Mouse (Mus musculus): Measurements from ENCODE around the gene D630003M21Rik.

D630003M21Rik gene

DNA sequence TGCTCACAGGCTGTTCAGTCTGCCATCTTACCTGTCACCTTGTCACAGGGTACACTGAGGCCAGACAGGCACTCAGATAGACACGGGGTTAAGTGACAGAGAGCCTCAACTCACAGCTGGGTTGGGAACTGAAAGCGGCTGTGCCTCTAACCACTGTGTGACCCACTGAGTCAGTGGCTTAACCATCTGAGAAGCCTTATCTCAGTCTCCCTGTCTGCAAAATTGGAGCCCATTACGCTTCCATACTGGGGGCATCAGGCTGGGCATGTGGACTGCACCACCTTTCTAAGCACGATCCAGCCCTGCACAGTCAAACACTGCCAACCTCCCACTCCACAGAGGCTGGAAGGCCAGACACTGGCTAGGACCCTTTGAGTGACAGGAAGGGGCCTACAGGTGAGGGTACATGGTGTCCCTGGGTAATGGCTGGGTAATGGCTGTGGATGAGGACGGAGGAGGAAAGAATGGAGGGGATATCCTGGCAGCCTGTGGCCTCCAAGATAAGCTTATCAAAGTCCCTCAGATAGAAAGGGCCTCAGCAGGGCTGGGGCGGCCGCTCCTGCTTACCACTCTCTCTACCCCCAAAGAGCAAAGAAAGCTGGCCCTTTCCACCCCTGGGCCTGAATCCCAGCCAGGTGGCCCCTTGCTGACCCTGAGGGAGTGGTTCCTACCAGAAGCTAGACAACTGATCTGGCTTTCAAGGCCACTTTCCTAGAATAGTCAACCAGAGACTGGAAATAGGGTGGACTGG, 87.2 kb downstream of the D630003M21Rik start:
- DNase-seq (ENCODE audit: low spot score in 2 of 2): peak; percentile 79 to 80

DNA sequence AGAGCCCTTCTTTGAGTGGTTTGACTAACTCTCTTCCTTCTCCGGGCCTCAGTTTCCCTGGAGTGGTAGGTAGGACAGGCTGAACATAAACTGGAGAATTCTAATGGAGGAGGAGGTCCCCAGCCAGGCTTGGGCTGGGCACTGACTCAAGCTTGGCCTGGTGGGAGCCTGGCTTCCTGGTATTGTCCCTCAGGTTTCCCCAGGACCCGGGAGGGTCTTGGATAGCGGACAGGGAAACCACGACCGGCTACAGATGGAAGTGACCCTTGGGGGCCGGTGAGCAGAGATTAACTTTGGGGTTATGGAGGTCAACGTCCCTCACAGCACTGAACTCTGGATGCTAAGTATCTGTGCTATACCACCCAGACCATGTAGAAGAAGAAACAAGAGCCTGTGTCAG, 87.8 kb downstream of the D630003M21Rik start:
- peak in 1 of 2 experiments; percentile 65 for DNase-seq (ENCODE audit: low spot score in 2 of 2)

DNA sequence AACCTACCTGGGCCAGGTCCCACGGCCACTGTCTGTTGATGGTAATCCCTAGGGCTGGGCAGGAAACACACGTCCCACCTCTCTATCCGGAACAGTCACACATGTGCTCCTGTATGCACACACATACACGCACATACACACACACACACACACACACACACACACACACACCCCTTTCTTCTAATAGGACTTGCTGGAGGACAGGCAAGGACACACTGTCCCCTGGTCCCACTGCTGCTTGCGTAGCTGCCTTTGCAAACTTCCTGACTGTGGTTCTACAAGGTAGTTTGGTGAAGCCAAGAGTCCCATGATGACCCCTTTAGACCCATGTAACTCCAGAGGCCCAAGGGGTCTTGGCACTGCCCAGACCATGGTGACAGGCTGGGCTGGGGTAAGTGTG, 88.4 kb downstream of the D630003M21Rik start:
- DNase-seq (ENCODE audit: low spot score in 2 of 2): no peak

DNA sequence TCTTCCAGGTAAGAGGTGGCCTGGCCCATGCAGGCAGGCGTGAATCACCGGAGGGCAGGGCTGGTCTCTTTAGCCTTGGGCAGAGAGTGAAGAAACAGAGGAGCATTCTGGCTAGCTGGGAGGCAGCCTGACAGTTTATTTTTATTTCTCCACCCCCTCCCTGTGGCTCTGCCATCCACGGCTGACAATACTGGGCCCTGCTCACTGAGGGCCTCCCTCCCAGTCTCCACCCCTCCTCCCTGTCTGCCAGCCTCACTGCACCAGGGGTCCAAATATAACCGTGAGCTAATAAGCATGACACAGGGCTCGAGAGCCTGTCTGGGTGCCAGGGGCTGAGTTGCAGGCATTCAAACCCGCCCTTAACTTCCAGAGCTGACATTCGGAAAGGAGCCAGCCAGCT, 89.4 kb downstream of the D630003M21Rik start:
- DNase-seq (ENCODE audit: low spot score in 2 of 2): no peak

DNA sequence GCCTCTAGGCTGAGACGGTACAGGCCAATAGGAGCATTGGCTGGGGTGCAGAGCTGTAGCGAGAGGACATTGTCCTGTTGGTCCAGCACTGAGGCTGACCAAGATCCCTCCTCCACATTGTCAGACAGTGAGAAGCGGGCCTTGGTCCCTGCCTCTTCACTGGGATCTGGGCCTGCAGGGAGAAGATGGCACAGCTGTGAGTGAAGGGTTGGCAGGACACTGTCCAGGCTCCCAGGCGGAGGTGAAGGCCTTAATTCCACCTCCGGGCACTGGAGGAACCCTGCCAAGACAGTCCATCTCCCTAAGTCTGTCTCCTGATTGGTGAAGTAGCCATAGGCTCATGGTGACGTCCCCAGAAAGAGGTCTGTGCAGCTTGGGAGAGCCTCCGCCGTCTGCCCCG, 90.2 kb downstream of the D630003M21Rik start:
- no peak for DNase-seq (ENCODE audit: low spot score in 2 of 2)

DNA sequence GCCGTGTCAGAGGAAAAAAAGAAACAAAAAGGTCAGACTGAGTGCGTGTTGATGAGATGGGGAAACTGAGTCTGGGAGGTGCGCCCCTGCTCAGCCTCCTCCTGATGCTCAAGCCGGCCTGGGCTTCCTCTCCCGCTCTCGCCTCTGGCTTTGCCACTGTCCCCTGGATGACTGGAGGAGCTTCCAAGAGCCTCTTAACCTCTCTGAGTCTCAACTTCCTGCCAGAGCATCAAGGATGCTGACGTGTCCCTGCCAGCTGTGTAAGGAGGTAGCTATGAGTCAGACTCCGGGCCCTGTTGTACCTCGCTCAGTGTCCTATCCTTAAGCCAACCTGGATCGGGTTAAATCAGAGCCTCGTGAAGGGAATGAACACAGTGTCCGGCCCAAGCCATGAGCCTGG, 91.3 kb downstream of the D630003M21Rik start:
- no peak for DNase-seq (ENCODE audit: low spot score in 2 of 2)

DNA sequence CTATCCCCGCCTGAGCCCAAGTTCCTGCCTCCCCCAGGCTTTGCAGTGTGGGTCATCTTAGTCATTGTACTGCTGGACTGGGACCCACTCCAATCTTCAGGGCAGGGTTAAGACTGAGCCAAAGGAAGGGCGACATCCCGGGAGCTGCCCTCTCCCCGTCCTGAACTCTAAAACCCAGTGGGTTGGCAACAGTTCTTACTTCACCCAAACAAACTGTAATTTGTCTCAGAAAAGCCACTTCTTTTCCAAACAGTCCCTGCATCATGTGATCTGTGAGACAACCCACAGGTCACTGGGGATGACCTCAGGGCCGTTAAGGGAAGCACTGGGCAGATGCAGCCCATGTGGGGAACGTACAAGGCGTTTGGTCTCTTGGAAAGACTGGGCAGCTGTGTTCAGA, 92.8 kb downstream of the D630003M21Rik start:
- no peak for DNase-seq (ENCODE audit: low spot score in 2 of 2)

DNA sequence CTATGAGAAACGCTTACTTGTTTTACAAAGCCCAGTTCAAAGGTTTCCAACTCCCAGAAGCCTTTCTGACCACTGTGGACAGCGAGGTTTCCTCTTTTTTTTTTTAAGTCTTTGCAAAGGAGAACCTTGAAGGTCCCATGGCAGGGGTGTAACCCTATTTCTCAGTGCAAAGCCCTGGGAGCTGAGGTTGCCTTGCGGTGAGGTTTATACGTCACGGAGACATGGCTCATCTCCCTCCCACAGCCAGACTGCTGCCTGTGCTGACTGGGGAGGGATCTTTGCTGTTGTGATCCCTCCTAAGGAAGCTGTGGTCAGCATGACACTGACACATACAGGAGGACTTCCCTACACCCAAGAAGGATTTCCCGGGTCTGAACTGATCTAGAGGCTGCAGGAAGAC, 96.0 kb downstream of the D630003M21Rik start:
- peak in 1 of 2 experiments; percentile 64 for DNase-seq (ENCODE audit: low spot score in 2 of 2)

All from spleen, postnatal 4 days (tissue).